Comparison of ENCODE assay signal across 8 mouse cellular contexts in genomic region chr17:66077437-66077850, GRCm38 (mm10). TPM values are rescaled to one million over a fixed set of nuclear protein-coding genes. Genes with fewer than 3 reads are reported as not detected.
DNase-seq lines count a peak whose midpoint lies in the region; ATAC-seq and TF ChIP-seq lines count a peak whose summit lies in the region.

No protein-coding gene starts in this region.

- TF ChIP-seq EP300 in lung, postnatal 0 days (IDR thresholded peaks at IDR 0.05), result no peak

- H3K4me1 ChIP-seq in lung, postnatal 0 days (ENCODE audit: insufficient read depth, low read depth, low read length), result no peaks in the 10 kb centered on the region
- H3K4me1 ChIP-seq in midbrain, postnatal 0 days (ENCODE audit: insufficient read depth, low read length), result peaks cover 7% of the 10 kb centered on the region

- TF ChIP-seq CTCF in lung, postnatal 0 days (IDR thresholded peaks at IDR 0.05), result no peak
- TF ChIP-seq CTCF in midbrain, postnatal 0 days (IDR thresholded peaks at IDR 0.05), result no peak

- 2% methylated on average over 23 of the region's 23 CpGs for WGBS in lung, postnatal 0 days
- 2% methylated on average over 21 of the region's 23 CpGs for WGBS in midbrain, postnatal 0 days

- H3K4me2 ChIP-seq in lung, postnatal 0 days (replicated peaks; ENCODE audit: low read depth, low read length), result peak overlapping the region; percentile 95
- H3K4me2 ChIP-seq in midbrain, postnatal 0 days (ENCODE audit: low read depth, low read length, poor library complexity, severe bottlenecking), result peak overlapping the region; percentile 67

- ATAC-seq in lung, postnatal 0 days, result peak; percentile 32
- peak; percentile 4 for ATAC-seq in inflammation-experienced regulatory T-cells, adult 6 months
- ATAC-seq in midbrain, postnatal 0 days (ENCODE audit: low FRiP score), result peak; percentile 69

- no peak for DNase-seq in lung, postnatal 0 days (ENCODE audit: low spot score)
- DNase-seq in lung, adult 18-20 months, result no peak
- DNase-seq in embryo, embryonic 11.5 days (ENCODE audit: low read depth, low spot score), result peak; percentile 13
- peak; percentile 8 for DNase-seq in midbrain, postnatal 0 days (ENCODE audit: low spot score)
- DNase-seq in frontal cortex, postnatal 10 days (ENCODE audit: low spot score in 2 of 2), result no peak
- no peak for DNase-seq in urinary bladder, postnatal 10 days (ENCODE audit: low spot score)
- no peak for DNase-seq in thymus, postnatal 25 days

- H3K36me3 ChIP-seq in lung, postnatal 0 days (ENCODE audit: insufficient read depth, low read length), result no peaks in the 10 kb centered on the region; the same call in 1 of the 2 replicates
- H3K36me3 ChIP-seq in midbrain, postnatal 0 days (ENCODE audit: insufficient read depth, low read length), result peaks cover 6% of the 10 kb centered on the region; the same call in 1 of the 2 replicates

- H3K27ac ChIP-seq in lung, postnatal 0 days (ENCODE audit: low read length), result peak overlapping the region; percentile 65
- peak overlapping the region; percentile 99 for H3K27ac ChIP-seq in midbrain, postnatal 0 days (ENCODE audit: low read depth, low read length)

- H3K27me3 ChIP-seq in lung, postnatal 0 days (replicated peaks; ENCODE audit: insufficient read depth, low read length), result no peaks in the 10 kb centered on the region
- no peaks in the 10 kb centered on the region for H3K27me3 ChIP-seq in midbrain, postnatal 0 days (ENCODE audit: insufficient read depth, low read length)

- H3K4me3 ChIP-seq in lung, postnatal 0 days (ENCODE audit: low read depth, low read length), result peak overlapping the region; percentile 94
- peak overlapping the region; percentile 90 for H3K4me3 ChIP-seq in midbrain, postnatal 0 days (ENCODE audit: low read depth, low read length)

- no peaks in the 10 kb centered on the region for H3K9me3 ChIP-seq in lung, postnatal 0 days (ENCODE audit: low read length)
- H3K9me3 ChIP-seq in midbrain, postnatal 0 days (ENCODE audit: low read length), result no peaks in the 10 kb centered on the region

- peak overlapping the region; percentile 69 for H3K9ac ChIP-seq in lung, postnatal 0 days (replicated peaks; ENCODE audit: low read depth)
- peak overlapping the region; percentile 94 for H3K9ac ChIP-seq in midbrain, postnatal 0 days (replicated peaks; ENCODE audit: low read length, poor library complexity, severe bottlenecking)

RNA-seq across cellular contexts. Expression of gene Ankrd12, which starts 0.6 kb away (rescaled TPM):
- 29.4 and 33.4 TPM in 2 replicates for polyA plus RNA-seq in lung, postnatal 0 days (2015; fragmentation: Nextera tagmentation; extraction: Ambion mirVana)
- 100 to 1,000 TPM in 2 of 3 experiments, 10 to 100 TPM in 1; 95.5 to 175 (median 163) TPM for polyA plus RNA-seq in inflammation-experienced regulatory T-cells, adult 6 months (2017; shearing (Covaris generic))
- 63.4 and 63.5 TPM in 2 replicates for total RNA-seq in midbrain, postnatal 0 days (2014; rRNA removed)
- 205 and 229 TPM in 2 replicates for polyA plus RNA-seq in midbrain, postnatal 0 days (2015; fragmentation: Nextera tagmentation; extraction: Ambion mirVana)

RNA-seq across cellular contexts. Expression of gene Ndufv2, which starts 23.9 kb away (rescaled TPM):
- 219 and 239 TPM in 2 replicates for polyA plus RNA-seq in lung, postnatal 0 days (2015; fragmentation: Nextera tagmentation; extraction: Ambion mirVana)
- polyA plus RNA-seq in inflammation-experienced regulatory T-cells, adult 6 months (2017; shearing (Covaris generic)), result 100 to 1,000 TPM; 224 to 258 (median 256) TPM
- total RNA-seq in midbrain, postnatal 0 days (2014; rRNA removed), result 111 and 125 TPM in 2 replicates
- 419 and 445 TPM in 2 replicates for polyA plus RNA-seq in midbrain, postnatal 0 days (2015; fragmentation: Nextera tagmentation; extraction: Ambion mirVana)

RNA-seq across cellular contexts. Expression of gene Washc1, which starts 33.9 kb away (rescaled TPM):
- polyA plus RNA-seq in lung, postnatal 0 days (2015; fragmentation: Nextera tagmentation; extraction: Ambion mirVana), result 40.1 and 43.4 TPM in 2 replicates
- 10 to 100 TPM; 32.2 to 42.5 (median 32.9) TPM for polyA plus RNA-seq in inflammation-experienced regulatory T-cells, adult 6 months (2017; shearing (Covaris generic))
- total RNA-seq in midbrain, postnatal 0 days (2014; rRNA removed), result 44.1 and 54.8 TPM in 2 replicates
- 41.7 and 43.8 TPM in 2 replicates for polyA plus RNA-seq in midbrain, postnatal 0 days (2015; fragmentation: Nextera tagmentation; extraction: Ambion mirVana)

RNA-seq across cellular contexts. Expression of gene Ddx11, which starts 45.9 kb away (rescaled TPM):
- 2.1 and 2.2 TPM in 2 replicates for polyA plus RNA-seq in lung, postnatal 0 days (2015; fragmentation: Nextera tagmentation; extraction: Ambion mirVana)
- 10 to 100 TPM; 13.0 to 16.8 (median 14.9) TPM for polyA plus RNA-seq in inflammation-experienced regulatory T-cells, adult 6 months (2017; shearing (Covaris generic))
- 5.6 and 6.7 TPM in 2 replicates for total RNA-seq in midbrain, postnatal 0 days (2014; rRNA removed)
- polyA plus RNA-seq in midbrain, postnatal 0 days (2015; fragmentation: Nextera tagmentation; extraction: Ambion mirVana), result 2.2 and 2.5 TPM in 2 replicates

Comparison
In these comparisons a context has a peak if more than half of its experiments do, and no peak if none do; other contexts are left out.
1. ATAC-seq: peak in every context shown above with its lines; median percentile 69 in midbrain, postnatal 0 days; 32 in lung, postnatal 0 days; 4 in inflammation-experienced regulatory T-cells, adult 6 months.
2. DNase-seq: peak in embryo, embryonic 11.5 days (single experiment) and midbrain, postnatal 0 days (single experiment); none in lung, postnatal 0 days (single experiment), lung, adult 18-20 months (0 of 2), frontal cortex, postnatal 10 days (0 of 2), urinary bladder, postnatal 10 days (single experiment) and thymus, postnatal 25 days (single experiment).